Mouse (Mus musculus) monocyte, adult 59 days (primary cell): ENCODE results near the gene 2300003K06Rik. TPM values are rescaled to one million over a fixed set of nuclear protein-coding genes. Genes with fewer than 3 reads are reported as not detected.

Experiments used
- total RNA-seq, 2 experiments: library from RNA; stranded (reverse); gene quantifications; one replicate each; pipeline ENCODE4 v1.2.4; 2023

Gene 2300003K06Rik
- total RNA-seq, result not detected

DNA sequence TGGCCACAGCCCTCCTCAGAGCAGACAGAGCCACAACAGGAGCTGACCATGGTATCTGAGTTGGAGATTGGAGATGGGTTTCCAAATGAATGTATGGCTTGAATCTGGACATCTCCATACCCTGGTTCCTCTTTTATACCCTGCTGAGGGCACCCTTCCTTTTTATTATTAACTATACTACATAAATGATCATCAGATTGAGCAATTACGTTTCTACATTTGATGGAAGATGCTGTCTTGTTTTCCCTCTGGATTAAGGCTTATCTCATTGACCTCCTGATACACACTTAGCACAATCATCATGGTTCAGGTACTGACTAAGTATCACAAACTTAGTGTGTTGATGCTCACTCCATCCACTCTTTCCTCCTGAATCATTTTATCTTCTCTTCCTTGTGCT lies at the start of gene 2300003K06Rik:
2300003K06Rik (minus strand) TSS at position 101 of the 400 bp plus-strand sequence.

DNA sequence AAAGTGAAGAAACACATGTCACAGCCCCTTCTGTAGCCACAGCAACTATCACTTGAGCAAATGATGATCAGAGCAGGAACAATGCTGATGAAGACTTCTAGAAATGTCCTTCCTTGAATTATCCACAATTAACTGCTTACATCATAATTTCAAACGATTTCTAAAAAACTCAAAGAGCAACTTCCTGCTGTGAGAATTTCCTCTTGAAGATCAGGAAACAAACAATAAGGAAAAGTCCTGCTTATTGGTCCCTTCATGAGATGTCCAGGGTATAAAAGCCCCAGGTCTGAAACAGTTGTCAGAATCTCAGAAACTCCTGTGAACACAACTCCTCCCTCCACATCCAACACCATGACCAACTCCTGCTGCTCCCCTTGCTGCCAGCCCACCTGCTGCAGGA lies 41.0 kb upstream of the 2300003K06Rik start, which contains the start of gene Gm11567:
Gm11567 (plus strand) TSS at position 301 of the 400 bp plus-strand sequence.

DNA sequence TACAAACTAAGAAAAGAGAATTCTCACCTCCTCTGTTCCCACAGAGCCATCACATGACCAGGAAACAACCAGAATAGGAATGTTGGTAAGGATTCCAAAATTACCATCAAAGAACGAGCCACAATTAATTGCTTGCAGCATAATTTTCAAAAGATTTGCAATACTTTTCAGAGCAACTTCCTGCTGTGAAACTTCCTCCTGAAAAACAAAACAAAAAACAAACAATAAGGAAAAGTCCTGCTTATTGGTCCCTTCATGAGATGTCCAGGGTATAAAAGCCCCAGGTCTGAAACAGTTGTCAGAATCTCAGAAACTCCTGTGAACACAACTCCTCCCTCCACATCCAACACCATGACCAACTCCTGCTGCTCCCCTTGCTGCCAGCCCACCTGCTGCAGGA lies 35.2 kb upstream of the 2300003K06Rik start, which contains the start of gene Krtap9-1:
Krtap9-1 (plus strand) TSS at position 301 of the 400 bp plus-strand sequence.

DNA sequence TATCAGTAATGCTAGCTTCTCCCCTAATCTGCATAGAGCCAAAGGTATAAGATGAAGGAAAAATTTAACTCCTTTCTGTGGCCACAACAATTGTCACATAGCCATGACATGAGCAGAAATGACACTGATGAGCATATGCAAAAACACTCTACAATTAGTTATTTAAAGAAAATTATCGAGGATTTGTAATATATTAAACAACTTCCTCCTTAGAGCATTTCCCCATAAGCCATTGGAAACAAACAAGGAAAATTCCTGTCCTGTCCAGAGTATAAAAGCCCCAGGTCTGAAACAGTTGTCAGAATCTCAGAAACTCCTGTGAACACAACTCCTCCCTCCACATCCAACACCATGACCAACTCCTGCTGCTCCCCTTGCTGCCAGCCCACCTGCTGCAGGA lies 26.3 kb upstream of the 2300003K06Rik start, which contains the start of gene Gm11559:
Gm11559 (plus strand) TSS at position 301 of the 400 bp plus-strand sequence.

DNA sequence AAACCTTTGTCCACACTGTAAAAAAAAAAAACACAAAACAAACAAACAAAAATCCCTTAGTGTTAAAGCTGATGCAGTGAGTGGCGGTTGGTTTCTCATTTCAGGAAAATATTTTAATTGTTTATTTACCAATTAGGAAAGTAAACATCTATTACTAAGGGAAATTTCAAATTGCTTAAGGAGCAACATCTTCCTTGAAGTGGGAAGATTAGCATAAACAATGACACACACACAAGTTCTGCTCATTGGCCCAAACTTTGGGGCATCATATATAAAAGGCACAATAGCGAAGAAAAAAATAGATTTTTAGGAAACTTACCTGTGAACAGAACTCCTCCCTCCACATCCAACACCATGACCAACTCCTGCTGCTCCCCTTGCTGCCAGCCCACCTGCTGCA lies 19.8 kb upstream of the 2300003K06Rik start, which contains the start of gene Gm11568:
Gm11568 (plus strand) TSS at position 301 of the 400 bp plus-strand sequence.

DNA sequence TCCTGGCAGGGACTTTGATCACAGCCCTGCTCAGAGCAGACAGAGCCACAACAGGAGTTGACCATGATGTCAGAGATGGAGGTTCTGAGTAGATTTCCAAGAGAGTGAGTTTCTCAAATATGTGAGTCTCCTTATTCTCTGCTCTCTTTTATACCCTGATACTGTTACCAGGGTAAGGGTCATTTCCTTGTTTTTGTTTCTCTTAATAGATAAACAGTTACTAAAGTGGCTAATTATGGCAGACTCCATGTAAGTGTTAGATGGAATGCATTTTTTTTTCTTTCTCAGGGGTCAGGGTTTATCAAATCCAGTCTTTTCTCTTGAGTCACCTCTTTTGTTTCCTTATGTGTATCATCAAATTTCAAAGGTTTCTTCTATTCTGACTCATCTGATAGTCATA lies 13.6 kb upstream of the 2300003K06Rik start, which contains the start of gene Krtap4-16:
Krtap4-16 (minus strand) TSS at position 101 of the 400 bp plus-strand sequence.

DNA sequence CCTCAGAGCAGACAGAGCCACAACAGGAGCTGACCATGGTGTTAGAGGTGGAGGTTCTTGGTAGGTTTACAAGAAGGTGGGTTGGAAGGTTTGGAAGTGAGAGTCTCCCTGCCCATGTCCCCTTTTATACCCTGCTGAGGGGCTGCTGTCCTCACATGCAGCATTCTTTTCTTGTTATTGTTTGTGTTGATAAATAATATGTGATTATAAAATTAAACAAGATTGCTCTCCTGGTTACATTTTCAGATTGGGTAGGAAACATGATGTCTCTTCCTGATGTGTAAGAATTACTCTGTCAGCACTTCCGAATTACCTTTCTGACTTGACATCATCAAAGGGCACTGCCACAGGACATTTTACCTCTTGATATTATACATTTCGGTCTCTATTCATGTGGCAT lies 22.3 kb downstream of the 2300003K06Rik start, which contains the start of gene Gm11564:
Gm11564 (minus strand) TSS at position 101 of the 400 bp plus-strand sequence.

DNA sequence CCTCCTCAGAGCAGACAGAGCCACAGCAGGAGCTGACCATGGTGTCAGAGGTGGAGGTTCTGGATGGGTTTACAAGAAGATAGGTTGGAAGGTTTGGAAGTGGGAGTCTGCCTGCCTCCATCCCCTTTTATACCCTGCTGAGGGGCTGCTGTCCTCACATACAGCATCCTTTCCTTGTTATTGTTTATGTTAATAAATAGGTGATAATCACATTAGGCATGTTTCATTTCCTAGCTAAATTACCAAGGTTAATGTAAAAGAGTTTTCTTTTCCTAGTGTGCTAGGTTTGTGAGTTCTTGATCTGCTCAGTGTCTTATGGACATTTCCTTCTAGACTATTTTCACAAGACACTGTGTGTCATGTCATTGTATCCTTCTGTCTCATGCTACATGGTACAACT lies 28.1 kb downstream of the 2300003K06Rik start, which contains the start of gene Krtap4-13:
Krtap4-13 (minus strand) TSS at position 101 of the 400 bp plus-strand sequence.

DNA sequence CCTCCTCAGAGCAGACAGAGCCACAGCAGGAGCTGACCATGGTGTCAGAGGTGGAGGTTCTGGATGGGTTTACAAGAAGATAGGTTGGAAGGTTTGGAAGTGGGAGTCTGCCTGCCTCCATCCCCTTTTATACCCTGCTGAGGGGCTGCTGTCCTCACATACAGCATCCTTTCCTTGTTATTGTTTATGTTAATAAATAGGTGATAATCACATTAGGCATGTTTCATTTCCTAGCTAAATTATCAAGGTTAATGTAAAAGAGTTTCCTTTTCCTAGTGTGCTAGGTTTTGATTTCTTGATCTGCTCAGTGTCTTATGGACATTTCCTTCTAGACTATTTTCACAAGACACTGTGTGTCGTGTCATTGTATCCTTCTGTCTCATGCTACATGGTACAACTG lies 33.5 kb downstream of the 2300003K06Rik start, which contains the start of gene Gm11554:
Gm11554 (minus strand) TSS at position 101 of the 400 bp plus-strand sequence.

DNA sequence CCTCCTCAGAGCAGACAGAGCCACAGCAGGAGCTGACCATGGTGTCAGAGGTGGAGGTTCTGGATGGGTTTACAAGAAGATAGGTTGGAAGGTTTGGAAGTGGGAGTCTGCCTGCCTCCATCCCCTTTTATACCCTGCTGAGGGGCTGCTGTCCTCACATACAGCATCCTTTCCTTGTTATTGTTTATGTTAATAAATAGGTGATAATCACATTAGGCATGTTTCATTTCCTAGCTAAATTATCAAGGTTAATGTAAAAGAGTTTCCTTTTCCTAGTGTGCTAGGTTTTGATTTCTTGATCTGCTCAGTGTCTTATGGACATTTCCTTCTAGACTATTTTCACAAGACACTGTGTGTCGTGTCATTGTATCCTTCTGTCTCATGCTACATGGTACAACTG lies 39.0 kb downstream of the 2300003K06Rik start, which contains the start of gene Gm11569:
Gm11569 (minus strand) TSS at position 101 of the 400 bp plus-strand sequence.

DNA sequence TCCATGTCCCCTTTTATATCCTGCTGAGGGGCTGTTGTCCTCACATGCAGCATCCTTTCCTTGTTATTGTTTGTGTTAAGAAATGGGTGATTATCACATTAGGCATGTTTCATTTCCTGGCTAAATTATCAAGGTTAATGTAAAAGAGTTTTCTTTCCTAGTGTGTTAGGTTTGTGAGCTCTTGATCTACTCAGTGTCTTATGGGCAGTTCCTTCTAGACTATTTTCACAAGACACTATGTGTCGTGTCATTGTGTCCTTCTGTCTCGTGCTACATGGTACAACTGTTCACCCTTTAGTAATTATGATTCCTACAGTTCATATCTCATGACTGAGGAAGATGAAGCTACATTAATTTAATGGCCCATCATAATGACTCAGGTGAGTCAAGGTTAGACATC lies 44.5 kb downstream of the 2300003K06Rik start, which contains the start of gene Gm11596:
Gm11596 (minus strand) TSS at position 101 of the 400 bp plus-strand sequence.

Other genes starting within 250 kb of the 2300003K06Rik start
- gene Krtap1-3, start 246.7 kb downstream of the 2300003K06Rik start, total RNA-seq, result not detected
- not detected for gene Krtap9-3, start 240.0 kb downstream of the 2300003K06Rik start, total RNA-seq
- gene Gm11938, start 234.8 kb downstream of the 2300003K06Rik start, total RNA-seq, result not detected
- gene Gm11937, start 227.9 kb downstream of the 2300003K06Rik start, total RNA-seq, result not detected
- not detected for gene Krtap2-4, start 223.2 kb downstream of the 2300003K06Rik start, total RNA-seq
- not detected for gene Gm11562, start 217.6 kb downstream of the 2300003K06Rik start, total RNA-seq
- not detected for gene Krtap4-1, start 209.8 kb downstream of the 2300003K06Rik start, total RNA-seq
- not detected for gene Krtap4-2, start 203.0 kb downstream of the 2300003K06Rik start, total RNA-seq
- not detected for gene Krtap4-7, start 194.0 kb downstream of the 2300003K06Rik start, total RNA-seq
- not detected for gene Gm11555, start 187.8 kb downstream of the 2300003K06Rik start, total RNA-seq
- not detected for gene Gm11563, start 179.1 kb downstream of the 2300003K06Rik start, total RNA-seq
- gene Krtap4-6, start 172.1 kb downstream of the 2300003K06Rik start, total RNA-seq, result not detected
- gene Gm14190, start 147.3 kb downstream of the 2300003K06Rik start, total RNA-seq, result not detected
- not detected for gene Gm14180, start 103.8 kb downstream of the 2300003K06Rik start, total RNA-seq
- gene Gm11595, start 65.2 kb downstream of the 2300003K06Rik start, total RNA-seq, result not detected
- not detected for gene Krtap4-8, start 57.4 kb downstream of the 2300003K06Rik start, total RNA-seq
- not detected for gene Krtap4-9, start 52.9 kb downstream of the 2300003K06Rik start, total RNA-seq
- not detected for gene Gm11596, start 44.6 kb downstream of the 2300003K06Rik start, total RNA-seq
- not detected for gene Gm11569, start 39.1 kb downstream of the 2300003K06Rik start, total RNA-seq
- not detected for gene Gm11554, start 33.6 kb downstream of the 2300003K06Rik start, total RNA-seq
- not detected for gene Krtap4-13, start 28.2 kb downstream of the 2300003K06Rik start, total RNA-seq
- gene Gm11564, start 22.4 kb downstream of the 2300003K06Rik start, total RNA-seq, result not detected
- gene Krtap4-16, start 13.5 kb upstream of the 2300003K06Rik start, total RNA-seq, result not detected
- not detected for gene Gm11568, start 19.9 kb upstream of the 2300003K06Rik start, total RNA-seq
- not detected for gene Gm11559, start 26.4 kb upstream of the 2300003K06Rik start, total RNA-seq
- gene Krtap9-1, start 35.3 kb upstream of the 2300003K06Rik start, total RNA-seq, result not detected
- gene Gm11567, start 41.1 kb upstream of the 2300003K06Rik start, total RNA-seq, result not detected
- not detected for gene Krtap31-1, start 69.9 kb upstream of the 2300003K06Rik start, total RNA-seq
- not detected for gene Gm11565, start 76.7 kb upstream of the 2300003K06Rik start, total RNA-seq
- gene Krtap31-2, start 98.2 kb upstream of the 2300003K06Rik start, total RNA-seq, result not detected
- gene Krtap9-5, start 110.4 kb upstream of the 2300003K06Rik start, total RNA-seq, result not detected
- gene Krtap29-1, start 141.0 kb upstream of the 2300003K06Rik start, total RNA-seq, result not detected
- gene Krtap16-1, start 148.5 kb upstream of the 2300003K06Rik start, total RNA-seq, result not detected
- gene Krtap17-1, start 155.9 kb upstream of the 2300003K06Rik start, total RNA-seq, result not detected
- not detected for gene Krt33a, start 178.1 kb upstream of the 2300003K06Rik start, total RNA-seq
- not detected for gene Krt33b, start 191.8 kb upstream of the 2300003K06Rik start, total RNA-seq
- not detected for gene Krt34, start 203.5 kb upstream of the 2300003K06Rik start, total RNA-seq
- not detected for gene Krt31, start 212.5 kb upstream of the 2300003K06Rik start, total RNA-seq